Mouse (Mus musculus) T-helper 17 cell (primary cell): ENCODE results near the gene Prkaa1.

Experiments used
- in situ Hi-C, 2 experiments: fragments of 300-600 bp; cut with MboI, MseI; formaldehyde crosslinking; loops; 1 replicate in 1 of 2; 2 replicates in 1 of 2; pipeline ENCODE4 v1.15.1; 2025; ENCODE audit warnings: high pct_unique_total_duplicates in 2 of 2

Prkaa1 gene

DNA sequence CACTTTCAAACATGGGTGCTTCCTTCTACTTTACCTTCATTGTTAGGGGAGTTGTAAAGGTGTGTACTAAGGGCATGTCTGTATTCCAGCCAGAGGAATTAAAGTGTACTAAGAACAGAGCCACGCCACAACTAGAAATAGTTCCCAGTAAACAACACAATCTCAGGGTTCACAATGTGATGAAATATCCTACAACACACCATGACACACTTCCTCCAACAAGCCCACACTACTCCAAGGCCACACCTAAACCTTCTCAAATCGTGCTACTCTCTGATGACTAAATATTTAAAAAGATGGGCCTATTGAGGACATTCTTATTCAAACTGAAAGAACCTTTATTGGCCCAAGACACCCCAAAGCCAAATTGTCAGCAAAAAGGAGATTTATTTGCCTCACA lies 16.2 kb upstream of the Prkaa1 start:
- in situ Hi-C loops, result loop anchor here (10.0 to 25.0 kb wide), 2 partner anchors 1460 to 1477 kb away; no protein-coding TSS in a partner anchor

DNA sequence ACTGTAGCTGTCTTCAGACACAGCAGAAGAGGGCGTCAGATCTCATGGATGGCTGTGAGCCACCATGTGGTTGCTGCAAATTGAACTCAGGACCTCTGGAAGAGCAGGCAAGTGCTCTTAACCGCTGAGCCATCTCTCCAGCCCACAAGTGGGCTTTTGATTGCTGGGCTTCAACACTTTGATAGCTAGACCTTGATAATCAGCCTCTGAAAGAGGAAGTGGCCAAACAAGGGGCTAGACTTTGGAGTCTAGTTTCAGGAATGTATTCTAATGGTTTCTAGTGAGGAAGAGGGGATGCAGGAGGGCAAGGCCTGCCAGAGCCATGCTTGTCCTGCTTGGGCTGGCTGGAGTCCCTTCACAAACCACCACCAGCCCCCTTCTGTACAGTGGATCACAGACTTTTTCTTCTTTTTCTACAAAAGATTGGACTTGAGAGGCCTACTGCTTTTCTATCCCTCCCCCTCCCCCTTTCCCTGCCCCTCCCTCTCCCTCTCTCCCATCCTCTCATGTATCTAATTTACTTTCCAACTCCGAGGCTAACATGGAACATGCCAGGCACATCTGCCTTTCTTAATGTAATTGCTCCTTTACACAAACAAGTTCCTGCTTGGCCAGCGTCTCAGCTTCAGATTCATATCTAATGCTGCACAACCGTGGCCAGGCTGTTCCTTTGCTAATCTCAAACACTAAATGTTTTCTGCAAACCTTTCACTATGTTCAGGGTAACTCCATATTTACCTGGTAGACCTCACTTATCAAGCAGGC lies 15.3 kb upstream of the Prkaa1 start:
- in situ Hi-C loops, result loop anchor here (10.0 to 25.0 kb wide), 2 partner anchors 1459 to 1476 kb away; no protein-coding TSS in a partner anchor

- in situ Hi-C loops, result loop anchor here (10.0 to 25.0 kb wide), 2 partner anchors 1458 to 1476 kb away; no protein-coding TSS in a partner anchor
These were observed 14.4 kb upstream of the Prkaa1 start for GRCm38 (mm10) chr15:5129111-5129805.

DNA sequence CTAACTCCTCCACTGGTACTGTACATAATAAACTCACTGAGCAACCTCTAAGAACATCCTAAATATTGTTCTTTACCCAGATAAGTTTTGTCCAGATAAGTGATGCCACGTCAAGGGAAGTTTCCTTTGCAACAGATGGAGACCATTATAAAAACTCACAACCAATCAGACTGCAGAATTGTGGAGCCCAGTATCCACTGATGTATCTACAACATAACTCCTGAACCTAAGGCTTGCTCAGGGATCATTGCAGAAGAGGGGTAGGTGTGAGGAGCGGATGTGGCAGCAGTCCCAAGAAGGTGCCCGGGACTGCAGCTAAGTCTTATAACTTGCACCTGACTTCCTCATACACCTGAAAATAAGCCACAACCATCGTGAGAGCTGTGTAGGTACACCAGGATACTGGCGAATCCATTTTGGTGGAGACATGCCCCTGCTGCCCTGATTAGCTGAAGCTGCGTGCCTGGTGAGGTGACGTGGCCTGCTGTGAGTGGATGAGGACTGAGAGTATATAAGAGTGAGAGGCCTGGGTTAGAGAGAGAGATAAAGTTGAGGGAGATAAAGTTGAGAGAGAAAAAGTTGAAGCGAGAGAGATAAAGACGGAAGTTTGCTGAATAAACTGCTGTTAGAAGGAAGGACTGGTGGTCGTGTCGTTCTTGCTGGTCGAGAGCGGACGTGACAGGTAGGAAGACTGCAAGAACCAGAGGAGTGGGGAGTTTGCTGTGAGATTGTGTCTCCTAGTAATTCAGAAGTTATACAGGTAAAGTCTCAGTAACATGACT lies 12.6 kb upstream of the Prkaa1 start:
- in situ Hi-C loops, result loop anchor here in 1 of 2 experiments (25.0 kb wide), 1 partner anchor 1456 kb away; no protein-coding TSS in a partner anchor

DNA sequence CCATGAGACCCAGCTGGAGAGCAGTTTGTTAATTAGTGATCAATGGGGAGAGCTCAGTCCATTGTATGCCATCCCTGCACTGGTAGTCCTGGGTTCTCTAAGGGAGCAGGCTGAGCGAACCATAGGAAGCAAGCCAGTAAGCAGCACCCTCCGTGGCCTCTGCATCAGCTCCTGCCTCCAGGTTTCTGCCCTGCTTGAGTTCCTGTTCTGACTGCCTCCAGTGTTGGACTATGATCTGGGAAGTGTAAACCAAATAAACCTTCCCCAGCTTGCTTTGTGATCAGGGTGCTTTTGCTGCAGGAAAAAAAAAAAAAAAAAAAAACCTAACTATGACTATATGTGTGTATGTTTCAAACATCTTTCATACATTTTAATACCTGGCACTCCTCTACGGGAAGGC lies 10.4 kb upstream of the Prkaa1 start:
- in situ Hi-C loops, result loop anchor here in 1 of 2 experiments (25.0 kb wide), 1 partner anchor 1454 kb away; no protein-coding TSS in a partner anchor

GRCm38 (mm10) chr15:5134179-5134578 lies 9.5 kb upstream of the Prkaa1 start:
- in situ Hi-C loops, result loop anchor here in 1 of 2 experiments (25.0 kb wide), 1 partner anchor 1453 kb away; no protein-coding TSS in a partner anchor

DNA sequence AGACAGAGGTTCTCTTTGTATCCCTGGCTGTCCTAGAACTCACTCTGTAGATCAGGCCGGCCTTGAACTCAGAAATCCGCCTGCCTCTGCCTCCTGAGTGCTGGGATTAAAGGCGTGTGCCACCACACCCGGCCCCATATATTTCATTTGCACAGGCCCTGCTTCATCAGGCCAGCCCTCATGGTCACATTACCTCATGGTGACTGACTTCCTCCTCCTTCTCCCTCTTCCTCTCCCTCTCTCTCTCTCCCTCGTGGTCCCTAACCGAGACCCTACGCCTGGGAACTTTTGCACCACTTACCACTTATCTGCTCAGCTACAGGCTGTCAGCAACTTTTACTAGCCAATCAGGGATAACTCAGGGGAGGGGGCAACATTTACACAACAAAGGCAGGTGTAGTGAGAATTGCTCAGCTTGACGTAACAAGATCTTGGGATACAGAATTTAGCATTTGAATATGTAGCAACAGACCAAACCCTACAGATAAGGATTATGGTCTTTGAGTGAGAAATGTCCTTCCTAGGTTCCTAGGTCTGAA lies 8.6 kb upstream of the Prkaa1 start:
- in situ Hi-C loops, result loop anchor here in 1 of 2 experiments (25.0 kb wide), 1 partner anchor 1452 kb away; no protein-coding TSS in a partner anchor

- in situ Hi-C loops, result loop anchor here in 1 of 2 experiments (25.0 kb wide), 1 partner anchor 1449 kb away; no protein-coding TSS in a partner anchor
These were observed 5.4 kb upstream of the Prkaa1 start for GRCm38 (mm10) chr15:5138021-5138856.

GRCm38 (mm10) chr15:5139366-5139765 lies 4.3 kb upstream of the Prkaa1 start:
- in situ Hi-C loops, result loop anchor here in 1 of 2 experiments (25.0 kb wide), 1 partner anchor 1448 kb away; no protein-coding TSS in a partner anchor

DNA sequence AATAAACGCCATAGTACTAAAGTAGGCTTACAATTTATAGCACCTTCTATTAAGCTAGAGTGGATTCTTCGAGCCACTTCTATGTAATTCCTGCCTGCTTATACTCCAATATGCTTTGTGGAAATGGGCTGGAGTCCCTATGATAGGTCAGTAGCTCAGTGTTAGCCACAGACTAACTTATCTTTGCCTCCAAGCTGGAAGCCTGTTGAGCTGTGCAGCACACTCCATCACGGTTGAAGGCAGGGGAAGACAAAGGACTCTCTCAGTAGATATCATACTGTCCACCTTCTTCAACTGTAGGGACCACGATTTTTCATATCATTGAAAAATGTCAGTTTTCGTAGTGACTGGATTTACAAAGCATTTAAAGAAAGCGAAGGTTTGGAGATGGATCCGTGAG lies 3.8 kb upstream of the Prkaa1 start:
- in situ Hi-C loops, result loop anchor here in 1 of 2 experiments (25.0 kb wide), 1 partner anchor 1447 kb away; no protein-coding TSS in a partner anchor

DNA sequence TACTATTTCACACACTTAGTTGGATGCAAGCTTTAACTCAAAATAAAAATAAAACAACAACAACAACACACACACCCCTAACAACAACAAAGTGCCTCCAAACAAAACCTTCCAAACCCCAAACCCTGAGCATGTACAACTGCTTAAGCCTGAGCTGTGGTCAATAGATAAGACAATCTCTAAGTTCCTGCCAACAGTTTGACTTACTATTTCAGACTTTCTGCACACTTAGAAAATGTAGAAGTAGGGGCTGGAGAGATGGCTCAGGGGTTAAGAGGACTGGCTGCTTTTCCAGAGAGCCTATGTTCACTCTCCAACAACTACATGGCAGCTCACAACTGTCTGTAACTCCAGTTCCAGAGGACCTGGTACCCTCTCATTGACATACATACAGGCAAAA lies 3.3 kb upstream of the Prkaa1 start:
- in situ Hi-C loops, result loop anchor here in 1 of 2 experiments (25.0 kb wide), 1 partner anchor 1447 kb away; no protein-coding TSS in a partner anchor

- in situ Hi-C loops, result loop anchor here in 1 of 2 experiments (25.0 kb wide), 1 partner anchor 1445 kb away; no protein-coding TSS in a partner anchor
These were observed 1.6 kb upstream of the Prkaa1 start for GRCm38 (mm10) chr15:5142047-5142446.

DNA sequence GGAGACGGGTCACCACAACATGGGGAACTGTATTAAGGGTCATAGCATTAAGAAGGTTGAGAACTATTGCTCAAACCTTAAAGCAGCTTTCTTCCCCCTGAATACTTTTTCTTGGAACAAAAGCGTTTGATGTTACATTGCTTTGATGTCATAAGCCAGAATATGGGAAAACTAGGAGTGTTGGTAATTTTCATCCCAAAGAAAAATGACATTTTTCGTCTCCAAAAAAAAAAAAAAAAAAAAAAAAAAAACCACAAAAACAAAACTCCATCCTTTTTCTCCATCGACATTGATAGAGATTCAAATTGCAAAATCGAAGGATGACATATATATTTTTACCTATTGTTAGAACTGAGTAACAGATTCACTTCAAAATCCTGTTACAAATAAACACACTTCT lies 947 bp upstream of the Prkaa1 start:
- in situ Hi-C loops, result loop anchor here in 1 of 2 experiments (25.0 kb wide), 1 partner anchor 1445 kb away; no protein-coding TSS in a partner anchor

GRCm38 (mm10) chr15:5144021-5144778 lies 539 bp downstream of the Prkaa1 start:
- in situ Hi-C loops, result loop anchor here in 1 of 2 experiments (25.0 kb wide), 1 partner anchor 1443 kb away; no protein-coding TSS in a partner anchor

DNA sequence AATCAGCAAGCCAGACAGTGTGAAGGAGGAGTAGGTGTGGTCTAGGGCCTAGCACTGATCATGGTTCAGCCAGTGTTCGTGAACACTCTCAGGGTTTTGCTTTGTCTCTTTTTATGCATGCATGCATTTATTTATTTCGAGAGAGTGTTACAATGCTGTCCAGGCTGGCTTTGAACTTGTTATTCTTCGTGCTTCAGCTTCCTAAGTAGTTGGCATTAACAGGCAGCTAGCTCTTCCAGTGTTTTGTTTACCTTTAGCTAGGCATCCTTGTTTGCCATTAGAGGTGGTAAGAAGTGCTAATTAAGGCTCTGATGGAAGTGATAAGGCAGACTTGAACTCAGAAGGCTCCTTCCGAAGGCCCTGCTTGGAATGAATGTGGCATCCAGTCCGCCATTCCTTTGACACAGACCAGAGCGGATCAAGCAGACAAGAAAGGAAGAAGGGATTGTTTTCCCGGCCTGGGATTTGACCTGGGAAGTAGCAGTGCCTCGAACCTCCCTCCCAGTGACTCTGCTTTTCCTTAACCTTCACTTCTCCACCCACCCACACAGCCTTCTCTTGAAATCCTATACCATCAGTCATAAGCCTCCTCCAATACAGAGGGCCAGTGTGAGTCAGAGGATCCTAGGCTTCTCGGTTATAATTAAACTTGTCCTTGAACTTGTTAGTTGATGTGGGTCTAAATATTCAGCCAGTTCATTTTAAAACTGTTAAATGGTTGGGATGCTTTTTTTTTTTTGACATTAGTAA lies 1.7 kb downstream of the Prkaa1 start:
- in situ Hi-C loops, result loop anchor here in 1 of 2 experiments (5.0 to 25.0 kb wide), 2 partner anchors 42 to 1442 kb away; partner anchors contain the start of gene Ttc33

DNA sequence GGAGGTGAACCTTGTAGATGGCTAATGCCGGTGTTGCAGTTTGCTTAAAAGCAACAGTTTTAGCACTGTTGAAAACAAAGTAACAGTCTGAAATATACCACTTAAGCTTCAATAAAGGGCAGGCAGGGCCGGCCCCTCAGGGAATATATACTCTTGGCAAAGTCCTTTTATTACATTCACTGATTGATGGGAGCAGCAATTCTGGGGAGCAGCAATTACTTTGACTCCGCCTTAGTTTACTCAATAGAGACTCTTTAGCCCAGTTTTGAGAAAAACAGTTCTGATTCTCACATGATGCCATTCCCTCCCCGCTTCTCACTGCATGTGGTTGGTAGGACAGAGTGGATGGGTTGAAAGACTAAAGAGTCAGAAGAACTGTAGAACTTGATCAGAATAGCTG lies 5.5 kb downstream of the Prkaa1 start:
- in situ Hi-C loops, result loop anchor here in 1 of 2 experiments (5.0 to 25.0 kb wide), 2 partner anchors 38 to 1438 kb away; partner anchors contain the start of gene Ttc33

- in situ Hi-C loops, result no loop called here
These were observed 8.5 kb downstream of the Prkaa1 start for GRCm38 (mm10) chr15:5152171-5152570.

DNA sequence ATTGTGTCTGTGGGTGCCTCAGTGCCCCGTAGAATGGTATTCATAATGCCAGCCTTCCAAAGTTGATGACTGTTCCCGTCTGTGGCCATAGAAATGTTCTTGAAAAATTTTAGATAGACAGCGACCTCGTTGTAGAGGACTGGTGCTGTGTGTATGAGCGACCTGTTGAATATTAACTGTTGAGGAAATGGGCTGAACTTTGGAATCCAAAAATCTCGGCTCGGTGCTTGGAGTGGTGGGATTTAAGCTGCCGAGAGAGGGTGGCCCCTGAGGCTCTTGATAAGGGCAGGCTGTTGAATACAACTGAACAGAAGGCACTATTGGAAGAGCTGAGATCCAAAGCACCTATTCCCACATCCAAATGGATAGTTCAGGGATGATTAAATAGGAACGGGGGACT lies 11.0 kb downstream of the Prkaa1 start:
- in situ Hi-C loops, result no loop called here
